Mouse (Mus musculus) lung, adult 2 months (tissue): ENCODE data around the gene H2-M10.6.

ENCODE experiments used
- CTCF ChIP-seq: fragments of 200-500 bp; IDR thresholded peaks from 2 replicates; pipeline ENCODE4 v1.5.1; 2011; ENCODE audit warnings: mild to moderate bottlenecking, low read length, control low read depth; ENCODE audit not compliant: insufficient read depth
- POLR2A ChIP-seq: fragments of 200-500 bp; IDR thresholded peaks from 2 replicates; pipeline ENCODE4 v1.6.1; 2011; ENCODE audit warnings: low read depth, mild to moderate bottlenecking, control low read depth, low read length, borderline replicate concordance; ENCODE audit errors: extremely low read depth

GRCm38 (mm10) chr17:36849992-36850391 is 38.0 kb downstream of the H2-M10.6 start:
- TF ChIP-seq CTCF (no peak), POLR2A (no peak)
